16 mouse cellular contexts compared by ENCODE assay signal in genomic region chr16:72959823-72960222, GRCm38 (mm10).
"Had no signal": no experiment of that assay in that cellular context is flagged by ENCODE, and none has a peak within 500 bp of the region (broad histone marks: within the 10 kb centered on the region; RNA-seq: fewer than 3 reads in every experiment).

No protein-coding gene starts in this region.

- H3K27ac ChIP-seq: kidney, postnatal 0 days; layer of hippocampus, adult 2 months; liver, embryonic 13.5 days; stomach, embryonic 15.5 days had no signal

- H3K36me3 ChIP-seq: stomach, embryonic 15.5 days had no signal

- H3K4me2 ChIP-seq: liver, embryonic 13.5 days; neural tube, embryonic 13.5 days; stomach, embryonic 15.5 days had no signal

- DNase-seq: kidney, adult 2 months; kidney, postnatal 25 days; layer of hippocampus, adult 9-11 months; liver, embryonic 13.5 days; lung, adult 2 months; lung, postnatal 14 days; lung, postnatal 4 days; retina, postnatal 1 day; right cerebral cortex, postnatal 25 days; spleen, adult 18-20 months; thymus, postnatal 25 days had no signal

- H3K9me3 ChIP-seq: liver, embryonic 13.5 days; neural tube, embryonic 13.5 days; stomach, embryonic 15.5 days had no signal

- H3K4me1 ChIP-seq: liver, embryonic 13.5 days; stomach, embryonic 15.5 days had no signal

- H3K9ac ChIP-seq: liver, embryonic 13.5 days; neural tube, embryonic 13.5 days; stomach, embryonic 15.5 days had no signal

- H3K27me3 ChIP-seq: liver, embryonic 13.5 days; neural tube, embryonic 13.5 days; stomach, embryonic 15.5 days had no signal

- H3K4me3 ChIP-seq: layer of hippocampus, adult 2 months; liver, embryonic 13.5 days; myocyte; neural tube, embryonic 13.5 days; stomach, embryonic 15.5 days had no signal
